Mouse (Mus musculus) layer of hippocampus, postnatal 10 days (tissue): Measurements from ENCODE around the gene Xpo4. TPM values are rescaled to one million over a fixed set of nuclear protein-coding genes. Genes with fewer than 3 reads are reported as not detected.

Experiments used
- DNase-seq, 2 experiments: peaks; one replicate each; pipeline ENCODE4 v3.0.0; 2021; ENCODE audit warnings: low spot score in 2 of 2
- total RNA-seq, 2 experiments: library from RNA; stranded (reverse); gene quantifications; 2 replicates each; pipeline ENCODE4 v1.2.3; 2021

The Xpo4 gene
- total RNA-seq, 2 experiments from 2014 or later, result 15.2 to 15.5 TPM

- peak in 1 of 2 experiments; percentile 29 for DNase-seq
Observed at GRCm38 (mm10) chr14:57537261-57538015, 127.8 kb downstream of the Xpo4 start.

- DNase-seq, result no peak
Observed at GRCm38 (mm10) chr14:57536820-57537219, 128.4 kb downstream of the Xpo4 start.

- peak in 1 of 2 experiments; percentile 44 for DNase-seq
Observed at GRCm38 (mm10) chr14:57535646-57536045, 129.6 kb downstream of the Xpo4 start.

GRCm38 (mm10) chr14:57534961-57535360 lies 130.3 kb downstream of the Xpo4 start:
- DNase-seq, result peak in 1 of 2 experiments; percentile 67

- DNase-seq, result peak in 1 of 2 experiments; percentile 14
Observed at GRCm38 (mm10) chr14:57534346-57534745, 130.9 kb downstream of the Xpo4 start.

- peak in 1 of 2 experiments; percentile 15 for DNase-seq
Observed at GRCm38 (mm10) chr14:57533841-57534240, 131.4 kb downstream of the Xpo4 start.

- DNase-seq, result peak; percentile 72 to 73
Observed at GRCm38 (mm10) chr14:57533214-57533613, 132.0 kb downstream of the Xpo4 start.

GRCm38 (mm10) chr14:57532577-57532976 lies 132.7 kb downstream of the Xpo4 start:
- DNase-seq, result no peak

GRCm38 (mm10) chr14:57529786-57530515 lies 135.3 kb downstream of the Xpo4 start:
- DNase-seq, result no peak

GRCm38 (mm10) chr14:57529086-57529785 lies 136.0 kb downstream of the Xpo4 start:
- peak in 1 of 2 experiments; percentile 20 for DNase-seq

GRCm38 (mm10) chr14:57527598-57527997 lies 137.6 kb downstream of the Xpo4 start:
- no peak for DNase-seq

Other genes with a start within 250 kb of the Xpo4 start
- 10 to 100 TPM; 13.4 to 16.5 TPM for gene Ift88, start 241.4 kb downstream of the Xpo4 start, total RNA-seq
- gene Il17d, start 140.7 kb downstream of the Xpo4 start, total RNA-seq, result 10 to 100 TPM; 12.6 to 13.0 TPM
- gene Eef1akmt1, start 93.8 kb downstream of the Xpo4 start, total RNA-seq, result 10 to 100 TPM; 27.7 to 35.0 TPM
- gene Gm49361, start 80.7 kb upstream of the Xpo4 start, total RNA-seq, result not detected
- 10 to 100 TPM; 20.7 to 25.5 TPM for gene Lats2, start 93.0 kb upstream of the Xpo4 start, total RNA-seq
- 10 to 100 TPM; 23.2 to 42.1 TPM for gene Sap18, start 132.8 kb upstream of the Xpo4 start, total RNA-seq
- gene Ska3, start 160.8 kb upstream of the Xpo4 start, total RNA-seq, result 1 to 10 TPM; 2.1 to 3.2 TPM
- 10 to 100 TPM; 83.5 to 88.0 TPM for gene Mrpl57, start 160.8 kb upstream of the Xpo4 start, total RNA-seq
- gene Zdhhc20, start 224.8 kb upstream of the Xpo4 start, total RNA-seq, result 10 to 100 TPM; 29.2 to 31.3 TPM